Mouse (Mus musculus): ENCODE data around the gene Gm17606. TPM values are rescaled to one million over a fixed set of nuclear protein-coding genes. Genes with fewer than 3 reads are reported as not detected.

Gm17606 gene
- polyA plus RNA-seq, 1 experiment from 2014 or later = 0.99 TPM

DNA sequence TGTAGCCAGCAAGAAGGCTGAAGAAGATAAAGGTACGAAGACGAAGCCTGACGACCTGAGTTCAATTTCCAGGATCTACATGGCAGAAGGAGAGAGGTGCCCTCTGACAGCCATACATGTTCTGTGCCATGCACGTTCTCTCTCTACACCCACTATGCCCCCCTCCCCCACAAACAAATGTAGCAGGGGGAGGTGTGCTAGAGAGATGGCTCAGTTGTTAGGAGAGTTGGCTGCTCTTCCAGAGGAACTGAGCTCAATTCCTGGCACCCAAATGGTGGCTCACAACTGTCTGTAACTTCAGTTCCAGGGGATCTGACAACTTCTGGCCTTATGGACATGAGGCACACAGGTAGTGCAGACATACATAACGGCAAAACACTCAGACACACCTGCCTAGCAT is 35.5 kb downstream of the Gm17606 start:
- H3K27ac ChIP-seq = no peak overlapping the region
- no peaks in the 10 kb centered on the region for H3K4me1 ChIP-seq
- H3K4me3 ChIP-seq = no peak overlapping the region
- WGBS = 85% methylated on average over 5 of the region's 5 CpGs
- no peaks in the 10 kb centered on the region for H3K27me3 ChIP-seq
- peaks cover 62% of the 10 kb centered on the region for H3K36me3 ChIP-seq
- no peak overlapping the region for H3K9ac ChIP-seq
- H3K9me3 ChIP-seq = no peaks in the 10 kb centered on the region
- no peak for ATAC-seq (ENCODE audit: insufficient number of reproducible peaks, low FRiP score, low TSS enrichment, low read depth)
- H3K4me2 ChIP-seq = no peak overlapping the region

DNA sequence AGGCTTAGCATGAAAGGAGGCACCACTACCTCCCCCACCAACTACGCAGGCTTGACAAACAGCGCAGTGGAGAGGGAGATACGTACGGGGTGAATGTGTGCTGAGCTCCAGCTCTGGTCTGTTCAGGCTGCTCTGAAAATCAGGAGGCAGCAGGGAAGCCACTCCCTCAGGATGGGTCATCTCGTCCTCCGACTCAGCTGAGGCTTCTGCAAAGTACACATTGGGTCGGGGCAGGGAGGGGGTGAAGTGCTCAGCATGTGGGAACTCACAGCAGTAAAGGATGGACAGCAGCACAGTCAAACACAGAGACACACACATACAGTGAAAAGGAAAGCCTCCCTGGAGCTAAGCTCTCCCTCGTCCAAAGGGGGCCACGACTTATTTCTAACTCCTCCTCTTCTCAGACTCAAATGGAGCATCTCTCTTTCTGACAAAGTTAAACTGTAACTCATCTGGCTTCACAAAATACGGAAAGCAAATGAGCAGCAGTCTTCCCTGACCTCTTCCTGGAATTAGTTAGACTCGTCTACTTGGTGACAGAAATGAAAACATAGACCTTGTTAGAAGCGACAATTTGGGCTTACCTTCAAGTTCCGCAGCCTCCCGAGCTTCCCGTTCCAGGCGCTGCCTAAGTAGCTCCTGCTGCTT is 38.0 kb downstream of the Gm17606 start:
- Histone ChIP-seq H3K9ac (no peak overlapping the region), H3K4me3 (no peak overlapping the region), H3K27me3 (no peaks in the 10 kb centered on the region), H3K4me1 (no peaks in the 10 kb centered on the region), H3K4me2 (no peak overlapping the region), H3K27ac (no peak overlapping the region), H3K36me3 (peaks cover 53% of the 10 kb centered on the region), H3K9me3 (no peaks in the 10 kb centered on the region)
- ATAC-seq (ENCODE audit: insufficient number of reproducible peaks, low FRiP score, low TSS enrichment, low read depth) = no peak
- WGBS = 87% methylated on average over 16 of the region's 16 CpGs

DNA sequence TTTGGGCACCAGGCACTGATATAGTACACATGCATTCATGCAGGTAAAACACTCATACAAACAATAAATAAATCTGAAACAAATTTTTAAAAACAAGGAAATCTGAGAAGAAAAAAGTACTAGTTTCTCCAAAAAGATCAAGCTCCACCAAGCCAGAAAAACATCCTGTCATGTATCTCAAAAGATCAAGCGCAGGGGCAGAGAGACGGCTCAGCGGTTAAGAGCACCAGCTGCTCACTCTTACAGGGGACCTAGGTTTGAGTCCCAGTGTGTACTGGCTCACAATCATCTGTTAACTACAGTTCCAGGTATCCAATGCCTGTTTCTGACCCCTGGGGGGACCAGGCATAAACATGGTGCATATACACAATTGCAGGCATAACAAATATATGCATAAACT is 41.6 kb downstream of the Gm17606 start:
- WGBS = 88% methylated on average over 3 of the region's 3 CpGs
- Histone ChIP-seq H3K27me3 (no peaks in the 10 kb centered on the region), H3K4me3 (no peak overlapping the region), H3K9me3 (no peaks in the 10 kb centered on the region), H3K4me1 (peaks cover 5% of the 10 kb centered on the region; the same call in 1 of the 2 replicates), H3K4me2 (no peak overlapping the region), H3K36me3 (peaks cover 32% of the 10 kb centered on the region), H3K9ac (no peak overlapping the region), H3K27ac (no peak overlapping the region)
- no peak for ATAC-seq (ENCODE audit: insufficient number of reproducible peaks, low FRiP score, low TSS enrichment, low read depth)

DNA sequence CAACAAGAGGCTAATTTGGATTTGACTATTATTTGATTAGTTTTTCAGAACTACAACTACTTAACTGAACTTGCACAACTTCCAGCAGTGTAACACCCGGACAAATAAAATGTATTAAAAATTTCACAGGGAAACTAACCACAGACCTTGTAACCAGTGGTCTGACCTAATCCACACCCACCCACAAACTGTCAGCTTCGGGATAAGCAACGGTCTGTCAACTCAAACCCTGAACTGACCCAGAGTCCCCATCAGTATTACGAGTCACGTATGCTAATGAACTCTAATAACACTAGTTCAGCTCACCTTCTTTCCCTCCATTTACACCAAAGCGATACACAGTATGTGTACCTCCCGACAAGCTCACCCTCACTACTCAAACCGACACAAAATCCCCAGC is 44.7 kb downstream of the Gm17606 start:
- Histone ChIP-seq H3K27ac (peak overlapping the region; percentile 97; the same call in 1 of the 2 replicates), H3K9ac (peak overlapping the region; percentile 97), H3K36me3 (peaks cover 29% of the 10 kb centered on the region), H3K9me3 (no peaks in the 10 kb centered on the region), H3K27me3 (no peaks in the 10 kb centered on the region), H3K4me2 (peak overlapping the region; percentile 49), H3K4me1 (peaks cover 16% of the 10 kb centered on the region), H3K4me3 (peak overlapping the region; percentile 85)
- 5% methylated on average over 8 of the region's 8 CpGs for WGBS
- ATAC-seq (ENCODE audit: insufficient number of reproducible peaks, low FRiP score, low TSS enrichment, low read depth) = no peak

DNA sequence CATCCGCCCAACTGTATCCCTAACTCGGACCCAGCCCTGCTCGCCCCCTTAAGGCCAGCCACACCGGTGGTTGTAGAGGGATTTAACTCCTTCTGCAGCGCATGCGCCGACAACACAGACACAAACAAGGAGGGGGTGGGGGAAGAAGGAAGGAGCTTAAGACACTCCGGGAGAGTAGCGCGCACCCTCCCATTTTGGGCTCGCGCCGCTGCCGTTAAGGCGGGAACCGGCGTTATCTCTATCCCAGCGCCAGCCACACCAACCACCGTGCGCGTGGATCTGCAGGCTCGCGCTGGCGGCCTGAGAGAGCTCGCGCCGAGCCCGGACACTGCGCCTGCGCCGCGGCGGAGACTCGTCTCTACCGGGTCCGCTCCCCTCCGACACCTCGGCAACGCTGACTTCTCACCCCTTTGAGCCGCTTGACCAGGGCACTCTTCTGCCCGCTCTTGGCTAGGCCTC is 45.3 kb downstream of the Gm17606 start, which contains the start of gene 1700123O20Rik:
Gene 1700123O20Rik, plus strand, starts transcription at position 154 of the 459 bp plus-strand sequence.
- peak within 1 kb of the TSS; percentile 85 for H3K4me3 ChIP-seq
- peak within 1 kb of the TSS; percentile 97 for H3K27ac ChIP-seq
- H3K36me3 ChIP-seq = peaks cover 35% of the 10 kb centered on the region
- no peaks in the 10 kb centered on the region for H3K9me3 ChIP-seq
- H3K4me1 ChIP-seq = peaks cover 16% of the 10 kb centered on the region
- WGBS = under 1% methylated on average over 41 of the region's 41 CpGs
- ATAC-seq (ENCODE audit: insufficient number of reproducible peaks, low FRiP score, low TSS enrichment, low read depth) = peak; percentile 72
- H3K9ac ChIP-seq = peak within 1 kb of the TSS; percentile 97
- peak within 1 kb of the TSS; percentile 49 for H3K4me2 ChIP-seq
- no peaks in the 10 kb centered on the region for H3K27me3 ChIP-seq

DNA sequence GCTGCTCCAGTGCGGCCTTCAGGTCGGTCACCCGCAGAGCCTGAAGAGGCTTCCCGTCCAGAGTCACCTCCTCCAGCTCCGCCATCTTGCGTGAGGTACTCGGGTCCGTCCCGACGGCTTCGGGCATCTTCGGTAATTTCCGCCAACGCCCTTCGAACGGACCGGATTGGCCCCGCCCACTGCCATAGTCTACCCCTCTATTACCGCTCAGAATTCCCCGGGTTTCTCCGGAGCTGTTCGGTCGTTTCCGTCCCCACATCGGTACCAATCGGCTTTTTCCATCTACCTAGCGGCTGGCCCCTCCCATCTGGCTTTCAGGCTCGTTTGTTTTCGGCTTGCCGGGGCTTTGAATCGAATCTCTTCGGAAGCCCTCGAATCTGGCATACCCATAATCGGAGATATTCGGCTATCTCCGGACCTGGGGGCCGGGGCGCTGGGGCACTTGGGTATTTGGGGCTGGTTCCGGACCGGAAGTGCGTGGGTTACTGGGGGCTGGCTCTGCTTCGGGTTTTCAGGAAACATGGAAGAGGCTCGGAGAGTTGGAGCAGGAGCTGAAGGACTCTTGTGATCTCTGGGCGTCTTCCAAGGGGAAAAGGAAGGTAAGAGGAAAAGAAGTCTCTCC is 45.9 kb downstream of the Gm17606 start, which contains the start of gene Acin1:
Gene Acin1, minus strand, starts transcription at position 410 of the 622 bp plus-strand sequence.
- H3K36me3 ChIP-seq = peaks cover 35% of the 10 kb centered on the region
- peak within 1 kb of the TSS; percentile 85 for H3K4me3 ChIP-seq
- under 1% methylated on average over 44 of the region's 44 CpGs for WGBS
- H3K4me2 ChIP-seq = peak within 1 kb of the TSS; percentile 49
- ATAC-seq (ENCODE audit: insufficient number of reproducible peaks, low FRiP score, low TSS enrichment, low read depth) = peak; percentile 98
- peak within 1 kb of the TSS; percentile 97 for H3K27ac ChIP-seq
- no peaks in the 10 kb centered on the region for H3K9me3 ChIP-seq
- H3K9ac ChIP-seq = peak within 1 kb of the TSS; percentile 97
- no peaks in the 10 kb centered on the region for H3K27me3 ChIP-seq
- peaks cover 16% of the 10 kb centered on the region for H3K4me1 ChIP-seq

DNA sequence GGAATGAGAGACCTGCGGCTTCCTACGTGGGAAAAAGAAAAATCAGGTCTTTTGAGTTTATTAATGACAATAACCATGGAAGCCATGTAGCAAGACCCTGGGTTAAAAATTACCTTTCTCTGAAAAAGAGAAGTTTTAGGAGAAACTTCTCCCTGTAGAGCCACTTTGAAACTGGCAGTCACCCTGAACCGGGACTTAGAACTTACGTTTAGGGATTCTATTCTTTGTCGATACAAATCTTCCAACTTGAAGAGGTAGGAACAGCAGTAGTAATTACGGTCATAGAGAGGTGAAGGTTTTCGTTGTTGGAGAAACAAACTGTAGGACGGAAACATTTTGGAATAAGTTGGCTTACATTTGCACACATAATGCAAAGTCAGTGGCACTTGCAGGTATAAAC is 46.5 kb downstream of the Gm17606 start:
- H3K36me3 ChIP-seq = peaks cover 35% of the 10 kb centered on the region
- H3K27ac ChIP-seq = peak overlapping the region; percentile 97
- peak overlapping the region; percentile 49 for H3K4me2 ChIP-seq
- H3K4me1 ChIP-seq = peaks cover 16% of the 10 kb centered on the region
- no peaks in the 10 kb centered on the region for H3K27me3 ChIP-seq
- no peaks in the 10 kb centered on the region for H3K9me3 ChIP-seq
- ATAC-seq (ENCODE audit: insufficient number of reproducible peaks, low FRiP score, low TSS enrichment, low read depth) = no peak
- 4% methylated on average over 8 of the region's 8 CpGs for WGBS
- peak overlapping the region; percentile 85 for H3K4me3 ChIP-seq
- peak overlapping the region; percentile 97 for H3K9ac ChIP-seq

DNA sequence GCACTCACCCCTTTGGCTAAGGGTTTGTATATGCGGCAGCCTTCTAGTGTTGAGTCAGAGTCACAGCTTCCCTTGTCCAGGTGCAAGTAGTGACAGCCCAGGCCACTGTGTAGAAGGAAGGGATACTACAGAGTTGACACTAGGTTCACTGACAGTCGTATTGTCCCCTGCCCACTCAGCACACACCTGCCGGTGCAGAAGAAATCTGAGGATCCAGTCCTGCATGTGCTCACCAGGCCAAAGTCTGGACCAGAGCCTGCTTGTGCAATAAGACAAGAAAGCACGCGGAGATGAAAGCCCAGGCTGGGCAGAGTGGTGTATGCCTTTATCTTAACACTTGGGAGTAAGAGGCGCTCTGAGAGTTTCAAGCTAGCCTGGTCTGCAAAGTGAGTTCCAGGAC is 54.3 kb downstream of the Gm17606 start:
- H3K9me3 ChIP-seq = no peaks in the 10 kb centered on the region
- H3K4me2 ChIP-seq = no peak overlapping the region
- no peaks in the 10 kb centered on the region for H3K4me1 ChIP-seq
- H3K36me3 ChIP-seq = peaks cover 26% of the 10 kb centered on the region
- no peak for ATAC-seq (ENCODE audit: insufficient number of reproducible peaks, low FRiP score, low TSS enrichment, low read depth)
- H3K4me3 ChIP-seq = no peak overlapping the region
- no peaks in the 10 kb centered on the region for H3K27me3 ChIP-seq
- H3K9ac ChIP-seq = no peak overlapping the region
- H3K27ac ChIP-seq = no peak overlapping the region
- WGBS = 76% methylated on average over 6 of the region's 6 CpGs

DNA sequence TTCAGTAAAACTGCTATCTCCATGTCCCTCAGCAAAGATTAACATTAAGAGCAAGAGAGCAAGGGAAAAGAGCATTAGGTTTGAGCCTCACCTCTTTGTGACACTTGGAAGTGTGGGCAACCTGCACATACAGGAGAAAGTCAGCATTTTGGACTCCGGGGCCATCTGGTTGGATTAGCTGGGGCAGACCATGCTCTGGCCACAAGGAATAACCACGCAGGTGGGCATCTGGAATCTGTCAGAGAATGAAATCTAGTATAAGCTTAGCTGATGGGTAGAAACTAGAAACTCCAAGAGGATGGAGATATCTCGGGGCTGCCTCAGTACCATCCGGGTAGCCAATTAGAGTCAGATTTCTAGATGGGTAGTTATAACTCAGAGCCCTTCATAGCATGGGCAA is 56.0 kb downstream of the Gm17606 start:
- ATAC-seq (ENCODE audit: insufficient number of reproducible peaks, low FRiP score, low TSS enrichment, low read depth) = no peak
- no peaks in the 10 kb centered on the region for H3K27me3 ChIP-seq
- H3K4me1 ChIP-seq = no peaks in the 10 kb centered on the region
- no peak overlapping the region for H3K9ac ChIP-seq
- H3K4me3 ChIP-seq = no peak overlapping the region
- no peak overlapping the region for H3K4me2 ChIP-seq
- WGBS = 73% methylated on average over 4 of the region's 4 CpGs
- peaks cover 15% of the 10 kb centered on the region; the same call in 1 of the 2 replicates for H3K36me3 ChIP-seq
- no peaks in the 10 kb centered on the region for H3K9me3 ChIP-seq
- H3K27ac ChIP-seq = no peak overlapping the region

MicroRNAs within 50 kb of the gene (microRNA counts, 519-probe panel; counts per million panel counts)
- microRNA mmu-miR-686 = not detected

Small RNA genes lying within 50 kb of the gene (microRNA-seq; reads per million reads assigned to microRNA genes)
- gene Mir686 (not detected), gene Mir6948 (not detected)

Other genes with a start within 250 kb of the Gm17606 start
- 5.8 and 6.5 TPM in 2 replicates for gene Slc7a7, start 223.2 kb upstream of the Gm17606 start, polyA plus RNA-seq (2015; fragmentation: Nextera tagmentation; extraction: Ambion mirVana)
- 196 and 218 TPM in 2 replicates for gene Mrpl52, start 214.0 kb upstream of the Gm17606 start, polyA plus RNA-seq (2015; fragmentation: Nextera tagmentation; extraction: Ambion mirVana)
- gene Mmp14, start 209.3 kb upstream of the Gm17606 start, polyA plus RNA-seq (2015; fragmentation: Nextera tagmentation; extraction: Ambion mirVana) = 245 and 272 TPM in 2 replicates
- gene Lrp10, start 176.8 kb upstream of the Gm17606 start, polyA plus RNA-seq (2015; fragmentation: Nextera tagmentation; extraction: Ambion mirVana) = 42.8 and 46.4 TPM in 2 replicates
- 1.5 and 2.2 TPM in 2 replicates for gene Rem2, start 164.9 kb upstream of the Gm17606 start, polyA plus RNA-seq (2015; fragmentation: Nextera tagmentation; extraction: Ambion mirVana)
- gene Prmt5, start 123.4 kb upstream of the Gm17606 start, polyA plus RNA-seq (2015; fragmentation: Nextera tagmentation; extraction: Ambion mirVana) = 68.6 and 71.4 TPM in 2 replicates
- gene Haus4, start 86.3 kb upstream of the Gm17606 start, polyA plus RNA-seq (2015; fragmentation: Nextera tagmentation; extraction: Ambion mirVana) = 52.6 and 53.0 TPM in 2 replicates
- gene Ajuba, start 63.4 kb upstream of the Gm17606 start, polyA plus RNA-seq (2015; fragmentation: Nextera tagmentation; extraction: Ambion mirVana) = 50.7 and 52.7 TPM in 2 replicates
- gene 4931414P19Rik, start 35.0 kb upstream of the Gm17606 start, polyA plus RNA-seq (2015; fragmentation: Nextera tagmentation; extraction: Ambion mirVana) = 5.8 and 6.1 TPM in 2 replicates
- gene Psmb5, start 22.9 kb upstream of the Gm17606 start, polyA plus RNA-seq (2015; fragmentation: Nextera tagmentation; extraction: Ambion mirVana) = 343 and 373 TPM in 2 replicates
- not detected in 2 replicates for gene Psmb11, start 19.5 kb upstream of the Gm17606 start, polyA plus RNA-seq (2015; fragmentation: Nextera tagmentation; extraction: Ambion mirVana)
- 3.7 and 4.2 TPM in 2 replicates for gene Cdh24, start 412 bp downstream of the Gm17606 start, polyA plus RNA-seq (2015; fragmentation: Nextera tagmentation; extraction: Ambion mirVana)
- gene 1700123O20Rik, start 45.3 kb downstream of the Gm17606 start, polyA plus RNA-seq (2015; fragmentation: Nextera tagmentation; extraction: Ambion mirVana) = 79.6 and 81.2 TPM in 2 replicates
- 109 TPM in 2 replicates for gene Acin1, start 46.0 kb downstream of the Gm17606 start, polyA plus RNA-seq (2015; fragmentation: Nextera tagmentation; extraction: Ambion mirVana)
- 0.21 and 0.24 TPM in 2 replicates for gene Gm29776, start 57.9 kb downstream of the Gm17606 start, polyA plus RNA-seq (2015; fragmentation: Nextera tagmentation; extraction: Ambion mirVana)
- 0.12 TPM in 1 of 2 replicates, not detected in the other for gene Cebpe, start 71.2 kb downstream of the Gm17606 start, polyA plus RNA-seq (2015; fragmentation: Nextera tagmentation; extraction: Ambion mirVana)
- 5.0 and 5.4 TPM in 2 replicates for gene Slc7a8, start 141.0 kb downstream of the Gm17606 start, polyA plus RNA-seq (2015; fragmentation: Nextera tagmentation; extraction: Ambion mirVana)
- gene Rnf212b, start 173.2 kb downstream of the Gm17606 start, polyA plus RNA-seq (2015; fragmentation: Nextera tagmentation; extraction: Ambion mirVana) = not detected in 2 replicates
- gene Homez, start 230.0 kb downstream of the Gm17606 start, polyA plus RNA-seq (2015; fragmentation: Nextera tagmentation; extraction: Ambion mirVana) = 8.3 and 8.4 TPM in 2 replicates
- 0.94 and 1.0 TPM in 2 replicates for gene Ppp1r3e, start 236.6 kb downstream of the Gm17606 start, polyA plus RNA-seq (2015; fragmentation: Nextera tagmentation; extraction: Ambion mirVana)
- gene Bcl2l2, start 242.4 kb downstream of the Gm17606 start, polyA plus RNA-seq (2015; fragmentation: Nextera tagmentation; extraction: Ambion mirVana) = 3.8 and 4.6 TPM in 2 replicates
- 0.33 TPM in 1 of 2 replicates, not detected in the other for gene Gm20521, start 242.5 kb downstream of the Gm17606 start, polyA plus RNA-seq (2015; fragmentation: Nextera tagmentation; extraction: Ambion mirVana)

Data from limb, embryonic 15.5 days (tissue).